In the genomic region with DNA sequence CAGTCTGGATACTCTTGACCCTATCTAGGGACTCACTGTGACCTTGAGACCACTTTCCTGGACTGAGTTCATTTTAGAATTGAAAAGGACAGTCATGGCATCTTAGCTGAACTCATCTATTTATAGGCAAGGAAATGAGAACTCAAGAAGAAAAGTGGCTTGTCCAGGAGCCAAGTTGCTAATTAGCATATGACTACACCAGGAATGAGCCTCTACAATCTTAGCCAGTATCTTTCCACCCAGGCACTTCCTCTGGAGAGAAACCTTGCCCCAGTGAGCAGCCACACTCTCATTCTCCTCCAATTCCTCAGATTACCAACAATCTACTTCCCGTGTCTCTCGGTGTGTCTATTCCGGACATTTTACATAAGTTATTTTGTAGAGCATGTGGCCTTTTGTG, we compare ENCODE assay signal across 10 mouse cellular contexts.
A peak's percentile ranks its signal among the peaks of the same experiment; 100 is the strongest.
DNase-seq lines count a peak whose midpoint lies in the region; ATAC-seq lines count a peak whose summit lies in the region.
"Had no signal": no experiment of that assay in that cellular context is flagged by ENCODE, and none has a peak within 500 bp of the region (broad histone marks: within the 10 kb centered on the region; RNA-seq: fewer than 3 reads in every experiment).

No protein-coding gene starts in this region.

- H3K36me3 ChIP-seq in hindbrain, embryonic 16.5 days (ENCODE audit: control insufficient read depth, insufficient read depth, low read length) = peaks cover 22% of the 10 kb centered on the region
- peaks cover 74% of the 10 kb centered on the region for H3K36me3 ChIP-seq in hindbrain, embryonic 13.5 days
- no peaks in the 10 kb centered on the region for H3K36me3 ChIP-seq in intestine, embryonic 15.5 days
- H3K36me3 ChIP-seq: liver, embryonic 12.5 days had no signal

- H3K4me2 ChIP-seq in hindbrain, embryonic 16.5 days (ENCODE audit: low read length) = no peak overlapping the region
- H3K4me2 ChIP-seq in hindbrain, embryonic 13.5 days = no peak overlapping the region
- no peak overlapping the region for H3K4me2 ChIP-seq in intestine, embryonic 15.5 days (replicated peaks)
- H3K4me2 ChIP-seq: liver, embryonic 12.5 days; midbrain, embryonic 15.5 days had no signal

- H3K9ac ChIP-seq in hindbrain, embryonic 16.5 days (ENCODE audit: low read depth, low read length) = no peak overlapping the region
- H3K9ac ChIP-seq in hindbrain, embryonic 13.5 days = no peak overlapping the region
- H3K9ac ChIP-seq in intestine, embryonic 15.5 days = no peak overlapping the region
- H3K9ac ChIP-seq: liver, embryonic 12.5 days; midbrain, embryonic 15.5 days had no signal

- H3K4me3 ChIP-seq in hindbrain, embryonic 16.5 days (ENCODE audit: low read length) = no peak overlapping the region
- no peak overlapping the region for H3K4me3 ChIP-seq in hindbrain, embryonic 13.5 days
- no peak overlapping the region for H3K4me3 ChIP-seq in intestine, embryonic 15.5 days (replicated peaks)
- H3K4me3 ChIP-seq: liver, embryonic 12.5 days; midbrain, embryonic 15.5 days had no signal

- peak; percentile 25; the same call in 1 of the 2 replicates for ATAC-seq in hindbrain, embryonic 16.5 days
- no peak for ATAC-seq in hindbrain, embryonic 13.5 days (ENCODE audit: low FRiP score)
- no peak for ATAC-seq in intestine, embryonic 15.5 days
- ATAC-seq: liver, embryonic 12.5 days; midbrain, embryonic 15.5 days had no signal

- WGBS in hindbrain, embryonic 16.5 days = 87% methylated on average over 3 of the region's 3 CpGs
- 94% methylated on average over 3 of the region's 3 CpGs for WGBS in hindbrain, embryonic 13.5 days
- 78% methylated on average over 3 of the region's 3 CpGs for WGBS in intestine, embryonic 15.5 days

- no peaks in the 10 kb centered on the region for H3K4me1 ChIP-seq in hindbrain, embryonic 16.5 days (ENCODE audit: control insufficient read depth, insufficient read depth, low read depth, low read length)
- peaks cover 4% of the 10 kb centered on the region; the same call in 1 of the 2 replicates for H3K4me1 ChIP-seq in hindbrain, embryonic 13.5 days (replicated peaks)
- H3K4me1 ChIP-seq in intestine, embryonic 15.5 days (replicated peaks) = no peaks in the 10 kb centered on the region
- H3K4me1 ChIP-seq: liver, embryonic 12.5 days; midbrain, embryonic 15.5 days had no signal

- H3K27me3 ChIP-seq in hindbrain, embryonic 16.5 days (replicated peaks; ENCODE audit: control insufficient read depth, insufficient read depth, low read length) = no peaks in the 10 kb centered on the region
- H3K27me3 ChIP-seq in hindbrain, embryonic 13.5 days = no peaks in the 10 kb centered on the region
- H3K27me3 ChIP-seq in intestine, embryonic 15.5 days (replicated peaks) = no peaks in the 10 kb centered on the region
- H3K27me3 ChIP-seq: liver, embryonic 12.5 days; midbrain, embryonic 15.5 days had no signal

- peak; percentile 27 for DNase-seq in right cerebral cortex, postnatal 25 days
- DNase-seq in right cerebral cortex, postnatal 4 days = no peak
- peak; percentile 20 for DNase-seq in heart, postnatal 4 days
- no peak for DNase-seq in thymus, adult 18-20 months
- DNase-seq: retina, postnatal 1 day had no signal

- no peak overlapping the region for H3K27ac ChIP-seq in hindbrain, embryonic 16.5 days (ENCODE audit: low read depth, low read length)
- no peak overlapping the region for H3K27ac ChIP-seq in hindbrain, embryonic 13.5 days
- no peak overlapping the region for H3K27ac ChIP-seq in intestine, embryonic 15.5 days
- H3K27ac ChIP-seq: liver, embryonic 12.5 days; midbrain, embryonic 15.5 days had no signal

- H3K9me3 ChIP-seq in hindbrain, embryonic 16.5 days (ENCODE audit: control insufficient read depth, low read length) = no peaks in the 10 kb centered on the region
- H3K9me3 ChIP-seq in hindbrain, embryonic 13.5 days = no peaks in the 10 kb centered on the region
- H3K9me3 ChIP-seq in intestine, embryonic 15.5 days = no peaks in the 10 kb centered on the region
- H3K9me3 ChIP-seq: liver, embryonic 12.5 days; midbrain, embryonic 15.5 days had no signal

Comparison
In these comparisons a context has a peak if more than half of its experiments do, and no peak if none do; other contexts are left out.
1. DNase-seq: peak in right cerebral cortex, postnatal 25 days (single experiment) and heart, postnatal 4 days (single experiment); none in right cerebral cortex, postnatal 4 days (single experiment) and thymus, adult 18-20 months (0 of 2).